In genomic region chr16:57426680-57427079, GRCm38 (mm10) we compare ENCODE assay signal across 31 mouse cellular contexts.
DNase-seq lines count a peak whose midpoint lies in the region; ATAC-seq and TF ChIP-seq lines count a peak whose summit lies in the region.
"Had no signal": no experiment of that assay in that cellular context is flagged by ENCODE, and none has a peak within 500 bp of the region (broad histone marks: within the 10 kb centered on the region; RNA-seq: fewer than 3 reads in every experiment).

No protein-coding gene starts in this region.

- TF ChIP-seq CTCF in intestine, postnatal 0 days (IDR thresholded peaks at IDR 0.05; ENCODE audit: low read depth) = no peak

- H3K36me3 ChIP-seq in heart, embryonic 12.5 days = no peaks in the 10 kb centered on the region
- H3K36me3 ChIP-seq in intestine, embryonic 14.5 days (ENCODE audit: control insufficient read depth, insufficient read depth, low read length) = no peaks in the 10 kb centered on the region
- no peaks in the 10 kb centered on the region for H3K36me3 ChIP-seq in intestine, postnatal 0 days (ENCODE audit: control insufficient read depth, insufficient read depth)
- H3K36me3 ChIP-seq in embryonic facial prominence, embryonic 15.5 days = no peaks in the 10 kb centered on the region
- H3K36me3 ChIP-seq: forebrain, embryonic 10.5 days; hindbrain, embryonic 12.5 days; liver, embryonic 12.5 days; neural tube, embryonic 13.5 days had no signal

- H3K27ac ChIP-seq in heart, embryonic 12.5 days (ENCODE audit: poor library complexity, severe bottlenecking) = peak overlapping the region; percentile 81; the same call in 1 of the 2 replicates
- peak overlapping the region; percentile 29; the same call in 1 of the 2 replicates for H3K27ac ChIP-seq in intestine, embryonic 14.5 days (ENCODE audit: low read depth)
- H3K27ac ChIP-seq in intestine, postnatal 0 days (ENCODE audit: low read depth, low read length) = no peak overlapping the region
- H3K27ac ChIP-seq in embryonic facial prominence, embryonic 15.5 days (replicated peaks) = 0 out of 2 replicates have a peak overlapping the region, but pooled peaks have one; percentile 55
- H3K27ac ChIP-seq: forebrain, embryonic 10.5 days; hindbrain, embryonic 12.5 days; layer of hippocampus, adult 2 months; liver, embryonic 12.5 days; neural tube, embryonic 13.5 days had no signal

- no peak overlapping the region for H3K9ac ChIP-seq in heart, embryonic 12.5 days
- no peak overlapping the region for H3K9ac ChIP-seq in intestine, embryonic 14.5 days (ENCODE audit: low read length)
- no peak overlapping the region for H3K9ac ChIP-seq in intestine, postnatal 0 days (ENCODE audit: low read depth, low read length)
- H3K9ac ChIP-seq in embryonic facial prominence, embryonic 15.5 days = no peak overlapping the region
- H3K9ac ChIP-seq: hindbrain, embryonic 12.5 days; liver, embryonic 12.5 days; neural tube, embryonic 13.5 days had no signal

- no peak overlapping the region for H3K4me2 ChIP-seq in heart, embryonic 12.5 days
- no peak overlapping the region for H3K4me2 ChIP-seq in intestine, embryonic 14.5 days (ENCODE audit: low read length)
- H3K4me2 ChIP-seq in intestine, postnatal 0 days (replicated peaks; ENCODE audit: low read depth) = no peak overlapping the region
- H3K4me2 ChIP-seq in embryonic facial prominence, embryonic 15.5 days (replicated peaks) = no peak overlapping the region
- H3K4me2 ChIP-seq: hindbrain, embryonic 12.5 days; liver, embryonic 12.5 days; midbrain, embryonic 11.5 days; neural tube, embryonic 13.5 days had no signal

- WGBS in heart, embryonic 12.5 days = 67% methylated on average over 10 of the region's 10 CpGs
- WGBS in intestine, embryonic 14.5 days = 36% methylated on average over 10 of the region's 10 CpGs
- WGBS in intestine, postnatal 0 days = 68% methylated on average over 10 of the region's 10 CpGs
- 56% methylated on average over 10 of the region's 10 CpGs for WGBS in embryonic facial prominence, embryonic 15.5 days

- H3K9me3 ChIP-seq in heart, embryonic 12.5 days (replicated peaks) = no peaks in the 10 kb centered on the region
- H3K9me3 ChIP-seq in intestine, embryonic 14.5 days (ENCODE audit: control insufficient read depth, low read length) = no peaks in the 10 kb centered on the region
- H3K9me3 ChIP-seq in intestine, postnatal 0 days (ENCODE audit: control insufficient read depth) = no peaks in the 10 kb centered on the region
- H3K9me3 ChIP-seq in embryonic facial prominence, embryonic 15.5 days (replicated peaks) = no peaks in the 10 kb centered on the region
- H3K9me3 ChIP-seq: forebrain, embryonic 10.5 days; G1E; hindbrain, embryonic 12.5 days; liver, embryonic 12.5 days; neural tube, embryonic 13.5 days had no signal

- no peak overlapping the region for H3K4me3 ChIP-seq in heart, embryonic 12.5 days
- no peak overlapping the region for H3K4me3 ChIP-seq in intestine, embryonic 14.5 days (ENCODE audit: low read depth, low read length)
- no peak overlapping the region for H3K4me3 ChIP-seq in intestine, postnatal 0 days (ENCODE audit: low read depth, low read length)
- H3K4me3 ChIP-seq in embryonic facial prominence, embryonic 15.5 days (replicated peaks) = no peak overlapping the region
- H3K4me3 ChIP-seq: forebrain, embryonic 10.5 days; gastrocnemius, adult 2 months; hindbrain, embryonic 12.5 days; layer of hippocampus, adult 2 months; liver, embryonic 12.5 days; neural tube, embryonic 13.5 days had no signal

- peaks cover 46% of the 10 kb centered on the region for H3K4me1 ChIP-seq in heart, embryonic 12.5 days (replicated peaks)
- H3K4me1 ChIP-seq in intestine, embryonic 14.5 days (replicated peaks; ENCODE audit: control insufficient read depth, insufficient read depth, low read length) = peaks cover 43% of the 10 kb centered on the region
- H3K4me1 ChIP-seq in intestine, postnatal 0 days (replicated peaks; ENCODE audit: control insufficient read depth, insufficient read depth, low read length) = peaks cover 2% of the 10 kb centered on the region
- peaks cover 25% of the 10 kb centered on the region; the same call in 1 of the 2 replicates for H3K4me1 ChIP-seq in embryonic facial prominence, embryonic 15.5 days

- H3K27me3 ChIP-seq in heart, embryonic 12.5 days (replicated peaks) = no peaks in the 10 kb centered on the region
- no peaks in the 10 kb centered on the region for H3K27me3 ChIP-seq in intestine, embryonic 14.5 days (replicated peaks; ENCODE audit: control insufficient read depth, insufficient read depth, low read length)
- H3K27me3 ChIP-seq in intestine, postnatal 0 days (replicated peaks; ENCODE audit: control insufficient read depth, insufficient read depth, low read length) = no peaks in the 10 kb centered on the region
- no peaks in the 10 kb centered on the region for H3K27me3 ChIP-seq in embryonic facial prominence, embryonic 15.5 days
- H3K27me3 ChIP-seq: CH12.LX; hindbrain, embryonic 12.5 days; liver, embryonic 12.5 days; neural tube, embryonic 13.5 days had no signal

- DNase-seq in heart, postnatal 10 days = no peak
- no peak for DNase-seq in intestine, embryonic 14.5 days (ENCODE audit: low spot score)
- peak; percentile 19 for DNase-seq in Muller cell, postnatal 12 days (ENCODE audit: inconsistent ontology term)
- DNase-seq: adrenal gland, postnatal 10 days; B cell, adult 2 months; cerebellum, adult 2 months; cerebellum, postnatal 36 days; embryo, embryonic 11 days; gastrocnemius, adult 2 months; kidney, adult 8-10 months; kidney, postnatal 25 days; lung, adult 18-20 months; lung, postnatal 10 days; retina, postnatal 1 day; right cerebral cortex, postnatal 25 days; spleen, adult 18-20 months; thymus, postnatal 14 days had no signal

- intact Hi-C loops in heart, postnatal 10 days (cut with DNase I) = no loop called here

- ATAC-seq in heart, embryonic 12.5 days (ENCODE audit: insufficient number of reproducible peaks, low FRiP score) = no peak
- no peak for ATAC-seq in intestine, embryonic 14.5 days (replicated peaks; ENCODE audit: low FRiP score, low TSS enrichment, low read depth)
- ATAC-seq in intestine, postnatal 0 days = no peak
- no peak for ATAC-seq in embryonic facial prominence, embryonic 15.5 days (ENCODE audit: insufficient number of reproducible peaks, low FRiP score, low TSS enrichment, low read depth)
- ATAC-seq in monocyte, adult 5-6 weeks (replicated peaks; ENCODE audit: insufficient number of reproducible peaks, low FRiP score, low TSS enrichment, poor library complexity, severe bottlenecking) = no peak
- ATAC-seq: activated CD4-positive, CD25-positive, alpha-beta regulatory T cell, adult 4 months; inflammation-experienced regulatory T-cells, adult 6 months; liver, embryonic 12.5 days had no signal
